ENCODE assay signal across 10 mouse cellular contexts in genomic region chr14:33533516-33533915, GRCm38 (mm10). TPM values are rescaled to one million over a fixed set of nuclear protein-coding genes. Genes with fewer than 3 reads are reported as not detected.
DNase-seq lines count a peak whose midpoint lies in the region; ATAC-seq and TF ChIP-seq lines count a peak whose summit lies in the region.
"Had no signal": no experiment of that assay in that cellular context is flagged by ENCODE, and none has a peak within 500 bp of the region (broad histone marks: within the 10 kb centered on the region; RNA-seq: fewer than 3 reads in every experiment).

No protein-coding gene starts in this region.

- ATAC-seq in hindbrain, postnatal 0 days, result no peak
- ATAC-seq in hindbrain, embryonic 13.5 days (ENCODE audit: low FRiP score), result no peak

- no peak overlapping the region for H3K4me2 ChIP-seq in hindbrain, postnatal 0 days (ENCODE audit: low read depth, low read length)
- H3K4me2 ChIP-seq in hindbrain, embryonic 13.5 days, result no peak overlapping the region
- H3K4me2 ChIP-seq: liver, embryonic 13.5 days had no signal

- no peaks in the 10 kb centered on the region for H3K27me3 ChIP-seq in hindbrain, postnatal 0 days (ENCODE audit: insufficient read depth, low read length)
- no peaks in the 10 kb centered on the region for H3K27me3 ChIP-seq in hindbrain, embryonic 13.5 days
- H3K27me3 ChIP-seq: liver, embryonic 13.5 days had no signal

- WGBS in hindbrain, postnatal 0 days, result 46% methylated on average over 1 of the region's 1 CpGs
- 68% methylated on average over 1 of the region's 1 CpGs for WGBS in hindbrain, embryonic 13.5 days
- WGBS in lung, adult 2 months, result 21% methylated on average over 1 of the region's 1 CpGs

- TF ChIP-seq POLR2A in lung, adult 2 months (IDR thresholded peaks at IDR 0.05; ENCODE audit: borderline replicate concordance, extremely low read depth, low read depth, low read length), result no peak

- H3K9ac ChIP-seq in hindbrain, postnatal 0 days (replicated peaks; ENCODE audit: low read length), result no peak overlapping the region
- no peak overlapping the region for H3K9ac ChIP-seq in hindbrain, embryonic 13.5 days
- H3K9ac ChIP-seq: liver, embryonic 13.5 days had no signal

- TF ChIP-seq CTCF in hindbrain, postnatal 0 days (IDR thresholded peaks at IDR 0.05; ENCODE audit: low read depth), result peak; percentile 31
- TF ChIP-seq CTCF in lung, adult 2 months (IDR thresholded peaks at IDR 0.05; ENCODE audit: insufficient read depth, low read length), result 0 out of 2 replicates have a peak, but pooled peaks have one; percentile 1

- H3K36me3 ChIP-seq in hindbrain, postnatal 0 days (ENCODE audit: insufficient read depth, low read length), result no peaks in the 10 kb centered on the region
- H3K36me3 ChIP-seq in hindbrain, embryonic 13.5 days, result no peaks in the 10 kb centered on the region
- H3K36me3 ChIP-seq: liver, embryonic 13.5 days had no signal

- no peaks in the 10 kb centered on the region for H3K4me1 ChIP-seq in hindbrain, postnatal 0 days (ENCODE audit: insufficient read depth, low read length)
- no peaks in the 10 kb centered on the region for H3K4me1 ChIP-seq in hindbrain, embryonic 13.5 days (replicated peaks)
- no peaks in the 10 kb centered on the region for H3K4me1 ChIP-seq in lung, adult 2 months (ENCODE audit: control insufficient read depth, insufficient read depth, low read length)
- H3K4me1 ChIP-seq: liver, embryonic 13.5 days; megakaryocyte, embryonic 14.5 days had no signal

- H3K4me3 ChIP-seq in hindbrain, postnatal 0 days (ENCODE audit: low read length), result no peak overlapping the region
- no peak overlapping the region for H3K4me3 ChIP-seq in hindbrain, embryonic 13.5 days
- no peak overlapping the region for H3K4me3 ChIP-seq in lung, adult 2 months (replicated peaks; ENCODE audit: extremely low read depth, low read depth, low read length)
- H3K4me3 ChIP-seq: erythroblast, embryonic 14.5 days; liver, embryonic 13.5 days; megakaryocyte, embryonic 14.5 days had no signal

- H3K27ac ChIP-seq in hindbrain, postnatal 0 days, result no peak overlapping the region
- H3K27ac ChIP-seq in hindbrain, embryonic 13.5 days, result no peak overlapping the region
- H3K27ac ChIP-seq: liver, embryonic 13.5 days had no signal

- H3K9me3 ChIP-seq in hindbrain, postnatal 0 days (ENCODE audit: low read length), result no peaks in the 10 kb centered on the region
- peaks cover 8% of the 10 kb centered on the region; the same call in 1 of the 2 replicates for H3K9me3 ChIP-seq in hindbrain, embryonic 13.5 days
- H3K9me3 ChIP-seq: liver, embryonic 13.5 days had no signal

- DNase-seq in hindbrain, postnatal 0 days (ENCODE audit: low spot score), result peak; percentile 48
- DNase-seq in 3T3-L1 (ENCODE audit: low read depth, low spot score), result peak; percentile 57
- peak; percentile 43 for DNase-seq in NIH3T3 (ENCODE audit: low read depth)
- DNase-seq in lung, adult 2 months, result no peak
- no peak for DNase-seq in right cerebral cortex, postnatal 10 days (ENCODE audit: low spot score in 2 of 2)
- no peak for DNase-seq in cerebellum, adult 9-11 months
- DNase-seq: liver, embryonic 13.5 days had no signal

RNA-seq across cellular contexts. Expression of gene Ptpn20, which starts 55.5 kb away (rescaled TPM):
- total RNA-seq in hindbrain, postnatal 0 days (2014; rRNA removed), result 0.14 and 0.42 TPM in 2 replicates
- polyA plus RNA-seq in hindbrain, postnatal 0 days (2015; fragmentation: Nextera tagmentation; extraction: Ambion mirVana), result 0.37 and 0.44 TPM in 2 replicates
- polyA plus RNA-seq in hindbrain, embryonic 13.5 days (2015; fragmentation: Nextera tagmentation; extraction: Ambion mirVana), result 0.17 TPM in 1 of 2 replicates, not detected in the other
- polyA plus RNA-seq in lung, adult 2 months (2012; rRNA removed), result 0.11 and 0.26 TPM in 2 replicates

Comparison
In these comparisons a context has a peak if more than half of its experiments do, and no peak if none do; other contexts are left out.
1. DNase-seq: peak in hindbrain, postnatal 0 days (single experiment), 3T3-L1 (single experiment) and NIH3T3 (single experiment); none in lung, adult 2 months (single experiment), right cerebral cortex, postnatal 10 days (0 of 2) and cerebellum, adult 9-11 months (single experiment).